Mouse (Mus musculus) hematopoietic multipotent progenitor cell, adult 10-12 weeks (in vitro differentiated cells): Measurements from ENCODE around the gene D030056L22Rik. TPM values are rescaled to one million over a fixed set of nuclear protein-coding genes. Genes with fewer than 3 reads are reported as not detected.

ENCODE experiments used
- polyA plus RNA-seq: library from polyadenylated mRNA; stranded (reverse); fragments of >175 nt; gene quantifications from 2 replicates; pipeline ENCODE4 v1.2.3, GENCODE M21; 2012; ENCODE audit warnings: low replicate concordance

D030056L22Rik gene
- polyA plus RNA-seq, result 7.4 and 12.2 TPM in 2 replicates

DNA sequence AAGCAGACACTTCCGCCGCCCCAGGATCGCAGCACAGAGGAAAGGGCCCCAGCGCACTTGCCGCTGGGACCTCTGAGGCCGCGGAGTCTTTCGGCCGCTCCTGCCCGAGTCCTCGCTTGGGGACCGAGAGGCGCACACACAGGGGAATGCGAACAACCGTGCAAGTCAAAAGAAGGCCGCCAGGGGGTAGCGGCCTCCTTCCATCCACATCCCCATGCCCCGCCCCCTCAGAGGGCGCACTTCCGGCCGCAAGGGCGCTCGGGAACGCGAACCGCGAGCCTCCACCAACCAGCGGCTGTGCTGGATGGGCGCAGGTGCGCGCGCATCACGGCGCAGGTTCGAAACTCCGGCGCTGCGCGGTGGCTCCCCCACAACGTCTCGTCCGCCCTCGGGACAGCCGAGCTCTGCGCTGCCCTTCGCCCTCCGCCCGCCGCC is at the start of gene D030056L22Rik:
TSS of gene D030056L22Rik (plus strand) at position 328 of the 435 bp plus-strand sequence.

DNA sequence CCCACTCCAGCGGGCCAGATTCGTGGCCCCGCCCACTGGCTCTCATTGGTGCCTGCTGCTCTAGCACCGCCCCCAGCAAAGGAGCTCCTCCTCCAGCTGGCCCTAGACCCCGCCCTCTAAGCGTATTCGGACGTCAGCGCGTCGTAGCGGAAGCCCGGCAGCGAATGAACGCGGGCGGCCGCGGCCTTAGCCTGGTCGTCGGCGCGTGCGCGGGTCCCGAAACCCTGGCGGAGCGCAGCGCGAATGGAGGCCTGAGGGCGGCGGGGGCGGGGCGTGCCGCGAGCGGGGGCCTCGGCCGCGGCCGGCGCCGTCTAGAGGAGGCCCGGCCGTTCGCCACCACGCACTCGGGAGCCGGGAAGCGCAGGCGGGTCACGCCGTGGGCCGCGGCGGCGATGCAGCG is 42.4 kb upstream of the D030056L22Rik start, which contains the start of gene Carnmt1:
TSS of gene Carnmt1 (plus strand) at position 157 of the 400 bp plus-strand sequence.

GRCm38 (mm10) chr19:18749598-18750339 is 36.8 kb downstream of the D030056L22Rik start, which contains the start of gene Trpm6:
Gene Trpm6, plus strand, starts transcription at chr19:18749983.

Other genes with a start within 250 kb of the D030056L22Rik start
- gene Ostf1, start 81.4 kb upstream of the D030056L22Rik start, polyA plus RNA-seq, result 556 and 1,252 TPM in 2 replicates
- 0.98 and 2.0 TPM in 2 replicates for gene Nmrk1, start 81.2 kb upstream of the D030056L22Rik start, polyA plus RNA-seq
- 2.0 and 2.5 TPM in 2 replicates for gene Carnmt1, start 42.4 kb upstream of the D030056L22Rik start, polyA plus RNA-seq
- 0.02 TPM in 1 of 2 replicates, not detected in the other for gene Trpm6, start 36.8 kb downstream of the D030056L22Rik start, polyA plus RNA-seq